Mouse (Mus musculus) kidney, embryonic 14.5 days (tissue): ENCODE data around the gene Cfap54. TPM values are rescaled to one million over a fixed set of nuclear protein-coding genes. Genes with fewer than 3 reads are reported as not detected.

ENCODE experiments used
- ATAC-seq: fragments of 200-750 bp; cut with Nextera tagmentation; 2 replicates; pipeline ENCODE4 v1.8.0; 2017; ENCODE audit warnings: moderate number of reproducible peaks, mild to moderate bottlenecking, moderate TSS enrichment, moderate library complexity; ENCODE audit not compliant: low FRiP score, low TSS enrichment
- H3K27ac ChIP-seq: fragments of 300-500 bp; sonication (generic); 2 replicates; pipeline ENCODE4 v1.5.1; 2014; ENCODE audit warnings: low read depth, mild to moderate bottlenecking, low read length, moderate library complexity, mixed read lengths
- H3K27me3 ChIP-seq: fragments of 300-500 bp; sonication (generic); 2 replicates; pipeline ENCODE4 v1.6.1; 2014; ENCODE audit warnings: mild to moderate bottlenecking, low read length; ENCODE audit not compliant: control insufficient read depth, insufficient read depth
- H3K36me3 ChIP-seq: fragments of 300-500 bp; sonication (generic); 2 replicates; pipeline ENCODE4 v1.6.1; 2014; ENCODE audit warnings: low read length, mixed read lengths; ENCODE audit not compliant: control insufficient read depth, insufficient read depth
- H3K4me1 ChIP-seq: fragments of 300-500 bp; sonication (generic); 2 replicates; pipeline ENCODE4 v1.6.1; 2014; ENCODE audit warnings: low read length, mixed read lengths; ENCODE audit not compliant: control insufficient read depth, insufficient read depth
- H3K4me2 ChIP-seq: fragments of 300-500 bp; sonication (generic); replicated peaks from 2 replicates; pipeline ENCODE4 v1.6.1; 2014; ENCODE audit warnings: low read depth, mild to moderate bottlenecking, low read length
- H3K4me3 ChIP-seq: fragments of 300-500 bp; sonication (generic); 2 replicates; pipeline ENCODE4 v1.5.1; 2014; ENCODE audit warnings: mild to moderate bottlenecking, low read length
- H3K9ac ChIP-seq: fragments of 300-500 bp; sonication (generic); 2 replicates; pipeline ENCODE4 v1.6.1; 2014; ENCODE audit warnings: low read depth, mild to moderate bottlenecking, low read length, moderate library complexity
- H3K9me3 ChIP-seq: fragments of 300-500 bp; sonication (generic); 2 replicates; pipeline ENCODE4 v1.6.1; 2016; ENCODE audit warnings: low read length; ENCODE audit not compliant: control insufficient read depth
- WGBS: fragments of 180-500 bp; shearing (Covaris S2); extraction: QIAGEN DNeasy Blood & Tissue Kit; methylation state at CpG from one replicate; pipeline ENCODE4 v1.1.7; 2014; 5-methylcytosine and 5-hydroxymethylcytosine counted together
- polyA plus RNA-seq: library from polyadenylated mRNA; unstranded; fragments of >200 nt; fragmentation: Nextera tagmentation; extraction: Ambion mirVana; gene quantifications from 2 replicates; pipeline ENCODE4 v1.2.1, GENCODE M21; 2014

The Cfap54 gene
- polyA plus RNA-seq, 1 experiment from 2014 or later: 0.49 TPM

DNA sequence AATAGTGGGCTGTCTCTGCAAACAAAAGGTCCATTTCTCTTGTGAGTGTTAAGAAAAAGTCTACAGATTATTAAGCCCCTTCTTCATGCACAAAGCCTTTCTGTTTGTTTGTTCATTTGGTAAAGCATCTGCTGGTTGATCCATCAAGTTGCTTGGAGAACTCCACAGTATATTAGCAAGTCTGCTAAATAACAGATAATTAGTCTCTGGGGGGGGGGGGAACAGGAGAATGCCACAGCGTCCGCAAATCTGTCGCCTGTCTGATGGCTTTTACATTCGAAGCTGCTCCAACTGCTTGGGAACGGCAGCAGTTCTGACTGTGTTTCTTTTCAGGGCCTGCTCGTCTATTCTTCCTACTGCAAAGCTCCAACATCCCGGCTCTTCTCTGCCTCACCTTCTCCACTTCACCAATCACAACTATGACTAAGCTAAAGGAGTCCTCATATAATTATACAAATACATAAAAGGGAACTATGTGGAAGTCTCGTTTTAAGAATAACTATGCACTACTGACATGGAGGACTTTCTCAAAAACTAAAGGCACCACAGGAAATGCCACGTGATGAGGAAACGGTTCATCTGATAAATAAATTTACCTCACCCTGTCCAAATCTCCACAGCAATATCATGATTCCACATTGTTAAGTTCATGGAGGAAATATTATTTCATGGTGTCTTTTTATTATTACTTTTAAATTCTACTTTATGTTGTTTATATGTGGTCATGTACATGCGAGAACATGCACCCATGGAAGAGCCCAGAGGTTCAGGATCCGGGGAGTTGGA lies 41.2 kb upstream of the Cfap54 start:
- H3K36me3 ChIP-seq: no peaks in the 10 kb centered on the region
- WGBS: 64% methylated on average over 12 of the region's 12 CpGs
- no peak overlapping the region for H3K4me2 ChIP-seq
- no peak overlapping the region for H3K27ac ChIP-seq
- no peak overlapping the region for H3K9ac ChIP-seq
- H3K9me3 ChIP-seq: 0 out of 2 replicates have a peak, but pooled peaks cover 3% of the 10 kb centered on the region
- no peaks in the 10 kb centered on the region for H3K4me1 ChIP-seq
- H3K4me3 ChIP-seq: no peak overlapping the region
- no peaks in the 10 kb centered on the region for H3K27me3 ChIP-seq
- no peak for ATAC-seq

DNA sequence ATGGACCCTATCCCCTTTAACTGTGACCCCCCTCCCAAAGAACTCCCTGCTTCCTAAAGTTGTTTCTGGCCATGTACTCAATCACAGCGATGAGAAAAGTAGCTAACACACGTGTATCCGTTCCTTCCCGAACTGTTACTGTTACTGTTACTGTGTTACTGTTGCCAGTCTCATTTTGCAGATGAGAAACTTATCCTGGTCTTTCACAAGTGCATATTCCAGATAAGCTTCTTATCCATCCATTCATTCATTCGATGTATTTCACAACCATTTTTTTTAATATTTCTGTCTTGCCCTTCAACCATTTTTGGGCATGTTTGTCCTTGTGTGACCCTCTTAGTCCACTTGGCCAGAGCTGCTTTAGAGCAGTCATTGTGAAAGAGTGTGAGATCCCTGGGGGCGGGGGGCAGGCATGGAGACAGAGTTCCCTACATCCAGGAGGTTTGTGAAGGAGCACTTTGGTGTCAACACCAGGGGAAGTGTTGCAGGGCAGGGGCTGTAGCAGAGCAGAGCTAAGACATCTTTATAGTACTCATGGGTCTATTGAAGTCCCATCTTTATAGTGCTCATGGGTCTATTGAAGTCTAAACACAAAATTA lies 39.9 kb upstream of the Cfap54 start:
- Histone ChIP-seq H3K27ac (no peak overlapping the region), H3K9me3 (0 out of 2 replicates have a peak, but pooled peaks cover 3% of the 10 kb centered on the region), H3K4me1 (no peaks in the 10 kb centered on the region), H3K36me3 (no peaks in the 10 kb centered on the region), H3K4me3 (no peak overlapping the region), H3K27me3 (no peaks in the 10 kb centered on the region), H3K9ac (no peak overlapping the region), H3K4me2 (no peak overlapping the region)
- no peak for ATAC-seq
- 93% methylated on average over 6 of the region's 6 CpGs for WGBS

DNA sequence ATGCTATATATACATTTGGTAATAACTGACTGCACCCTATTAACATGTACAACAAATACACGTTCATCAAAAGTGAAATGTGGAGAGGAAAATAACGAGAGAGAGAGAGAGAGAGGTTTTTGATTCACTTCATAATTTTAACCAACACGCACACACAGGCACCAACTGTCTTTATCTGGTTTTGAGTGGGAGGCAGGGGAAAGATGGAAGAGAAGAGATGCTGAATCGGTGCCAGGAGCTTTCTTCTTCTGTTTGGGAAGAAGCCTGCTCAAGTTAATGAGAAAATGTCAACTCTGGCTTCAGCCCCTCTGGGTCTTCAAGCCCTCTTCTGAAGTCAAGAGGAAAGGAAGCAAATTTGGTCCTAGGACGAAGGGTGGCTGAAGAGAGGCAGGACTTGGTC lies 38.4 kb upstream of the Cfap54 start:
- Histone ChIP-seq H3K4me1 (no peaks in the 10 kb centered on the region), H3K4me3 (no peak overlapping the region), H3K4me2 (no peak overlapping the region), H3K9me3 (0 out of 2 replicates have a peak, but pooled peaks cover 3% of the 10 kb centered on the region), H3K9ac (no peak overlapping the region), H3K27ac (no peak overlapping the region), H3K27me3 (no peaks in the 10 kb centered on the region), H3K36me3 (no peaks in the 10 kb centered on the region)
- 75% methylated on average over 5 of the region's 5 CpGs for WGBS
- ATAC-seq: no peak

DNA sequence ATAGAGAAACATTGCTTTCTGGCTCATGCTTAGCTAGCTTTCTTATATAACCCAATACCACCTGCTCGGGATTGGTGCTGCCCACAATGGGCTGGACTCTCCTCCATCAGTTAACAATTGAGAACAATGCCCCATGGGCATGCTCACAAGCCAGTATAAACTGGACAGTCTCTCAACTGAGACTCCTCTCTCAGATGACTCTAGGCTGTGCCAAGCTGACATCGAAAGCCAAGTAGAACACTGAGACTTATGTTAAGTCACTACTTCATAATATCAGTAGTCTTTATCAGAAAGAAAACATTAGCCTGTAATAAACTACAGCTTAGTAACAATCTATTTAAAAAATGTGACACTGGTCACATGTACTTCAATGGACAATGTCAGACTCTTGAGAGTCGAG lies 35.2 kb upstream of the Cfap54 start:
- no peak overlapping the region for H3K27ac ChIP-seq
- no peak for ATAC-seq
- no peaks in the 10 kb centered on the region for H3K4me1 ChIP-seq
- H3K9me3 ChIP-seq: 0 out of 2 replicates have a peak, but pooled peaks cover 3% of the 10 kb centered on the region
- H3K4me3 ChIP-seq: no peak overlapping the region
- WGBS: 79% methylated on average over 3 of the region's 3 CpGs
- H3K27me3 ChIP-seq: no peaks in the 10 kb centered on the region
- H3K4me2 ChIP-seq: no peak overlapping the region
- no peaks in the 10 kb centered on the region for H3K36me3 ChIP-seq
- no peak overlapping the region for H3K9ac ChIP-seq

DNA sequence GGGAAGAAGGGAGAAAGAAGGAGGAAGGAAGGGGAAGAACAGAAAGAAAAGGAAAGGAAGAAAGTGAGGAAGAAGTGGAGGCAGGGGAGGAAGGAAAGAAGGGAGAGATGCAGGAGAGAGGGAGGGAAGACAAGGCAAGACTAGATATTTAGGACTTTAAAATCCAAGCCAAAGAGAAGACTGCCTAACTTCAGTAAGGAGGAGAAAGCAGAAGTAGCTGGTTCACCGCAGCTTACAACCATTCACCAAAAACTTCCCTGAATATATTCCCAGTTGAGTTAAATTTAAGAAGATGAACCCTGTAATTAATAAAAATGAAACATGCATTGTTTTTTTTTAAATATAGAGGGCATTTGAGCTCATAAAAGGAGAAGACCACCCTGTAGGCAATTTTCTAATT lies 34.3 kb upstream of the Cfap54 start:
- H3K9me3 ChIP-seq: 0 out of 2 replicates have a peak, but pooled peaks cover 3% of the 10 kb centered on the region
- no peaks in the 10 kb centered on the region for H3K27me3 ChIP-seq
- WGBS: 97% methylated on average over 1 of the region's 1 CpGs
- no peaks in the 10 kb centered on the region for H3K36me3 ChIP-seq
- H3K9ac ChIP-seq: no peak overlapping the region
- no peak for ATAC-seq
- H3K27ac ChIP-seq: no peak overlapping the region
- H3K4me2 ChIP-seq: no peak overlapping the region
- H3K4me3 ChIP-seq: no peak overlapping the region
- H3K4me1 ChIP-seq: no peaks in the 10 kb centered on the region

DNA sequence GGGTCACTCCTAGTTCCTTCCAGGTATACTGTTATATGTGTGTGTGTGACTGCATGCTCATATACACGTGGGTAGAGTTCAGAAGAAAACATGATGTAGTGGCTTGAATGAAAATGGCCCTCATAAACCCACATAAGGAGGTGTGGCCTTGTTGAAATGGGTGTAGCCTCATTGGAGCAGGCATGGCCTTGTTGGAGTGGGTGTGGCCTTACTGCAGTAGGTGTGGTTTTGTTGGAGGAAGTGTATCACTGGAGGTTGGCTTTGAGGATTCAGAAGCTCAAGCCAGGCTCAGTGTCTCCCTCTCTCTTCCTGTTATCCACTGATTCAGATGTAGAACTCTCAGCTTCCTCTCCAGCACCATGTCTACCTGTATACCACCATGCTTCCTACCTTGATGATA lies 33.4 kb upstream of the Cfap54 start:
- Histone ChIP-seq H3K4me3 (no peak overlapping the region), H3K9ac (no peak overlapping the region)
- 76% methylated on average over 1 of the region's 1 CpGs for WGBS

DNA sequence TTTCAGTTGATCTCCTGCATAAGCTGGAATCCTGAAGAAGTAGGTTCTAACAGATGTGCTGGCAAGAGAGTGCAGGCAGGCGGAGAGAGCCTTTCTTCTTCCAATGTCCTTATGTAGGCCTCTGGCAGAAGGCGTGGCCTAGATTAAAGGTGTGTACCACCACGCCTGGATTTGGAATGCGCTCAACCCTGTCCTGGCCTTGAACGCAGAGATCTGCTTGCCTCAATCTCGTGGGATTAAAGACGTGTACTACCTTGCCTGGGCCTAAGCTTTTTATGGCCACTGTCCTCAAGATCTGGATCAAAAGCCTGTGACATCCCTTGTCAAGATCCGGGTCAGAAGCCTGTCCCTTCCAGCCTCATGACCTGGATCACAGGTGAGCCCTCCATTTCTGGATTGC lies 32.5 kb upstream of the Cfap54 start:
- Histone ChIP-seq H3K36me3 (no peaks in the 10 kb centered on the region), H3K9me3 (0 out of 2 replicates have a peak, but pooled peaks cover 3% of the 10 kb centered on the region), H3K4me3 (no peak overlapping the region), H3K4me1 (no peaks in the 10 kb centered on the region), H3K9ac (no peak overlapping the region), H3K4me2 (no peak overlapping the region), H3K27ac (no peak overlapping the region), H3K27me3 (no peaks in the 10 kb centered on the region)
- ATAC-seq: no peak
- 85% methylated on average over 8 of the region's 8 CpGs for WGBS

More for the DNA sequence above, 33.4 kb upstream of the Cfap54 start:
- Histone ChIP-seq H3K27ac (no peak overlapping the region), H3K4me2 (no peak overlapping the region), H3K27me3 (no peaks in the 10 kb centered on the region), H3K9me3 (0 out of 2 replicates have a peak, but pooled peaks cover 3% of the 10 kb centered on the region), H3K36me3 (no peaks in the 10 kb centered on the region), H3K4me1 (no peaks in the 10 kb centered on the region)
- ATAC-seq: no peak

DNA sequence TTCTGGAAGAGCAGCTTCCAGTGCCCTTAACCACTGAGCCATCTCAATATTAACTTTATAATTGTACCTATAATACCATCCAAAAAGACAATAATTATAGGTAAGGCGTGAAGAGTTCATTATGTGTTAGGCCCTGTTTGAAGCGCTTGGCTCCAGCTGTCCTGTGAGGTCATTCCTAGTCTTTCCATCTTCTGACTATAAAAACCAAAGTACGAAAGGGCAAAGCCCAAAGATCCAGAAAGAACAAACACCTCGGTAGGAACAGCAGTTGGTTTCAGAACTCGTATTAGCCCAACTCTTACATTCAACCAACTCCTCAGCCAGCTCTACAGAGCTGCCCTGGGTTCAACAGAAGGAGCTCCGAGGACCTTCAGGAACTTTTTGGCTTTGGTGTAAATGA lies 30.6 kb upstream of the Cfap54 start:
- Histone ChIP-seq H3K27me3 (no peaks in the 10 kb centered on the region), H3K27ac (no peak overlapping the region), H3K4me1 (no peaks in the 10 kb centered on the region), H3K9me3 (no peaks in the 10 kb centered on the region), H3K4me2 (no peak overlapping the region), H3K4me3 (no peak overlapping the region), H3K9ac (no peak overlapping the region), H3K36me3 (no peaks in the 10 kb centered on the region)
- ATAC-seq: no peak
- WGBS: 93% methylated on average over 6 of the region's 6 CpGs

DNA sequence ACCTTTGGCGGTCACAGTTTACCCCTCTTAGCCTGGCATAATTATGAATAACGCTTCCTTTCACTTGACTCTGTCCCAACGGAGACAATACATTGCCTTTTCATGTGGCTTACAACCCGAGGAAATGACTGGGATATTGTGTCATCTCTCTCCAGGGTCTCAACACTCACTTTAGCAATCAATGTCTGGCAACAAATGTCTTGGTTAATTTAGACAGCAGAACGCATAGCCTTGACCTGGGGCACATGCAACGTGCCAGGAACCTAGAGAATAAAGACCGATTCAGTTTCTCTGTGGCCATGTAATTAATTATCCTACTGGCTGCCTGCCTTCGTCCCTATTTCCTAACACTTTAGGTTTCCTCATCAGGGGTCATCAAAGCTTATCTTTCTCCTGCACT lies 30.0 kb upstream of the Cfap54 start:
- WGBS: 64% methylated on average over 8 of the region's 8 CpGs
- Histone ChIP-seq H3K36me3 (no peaks in the 10 kb centered on the region), H3K4me2 (no peak overlapping the region), H3K4me1 (no peaks in the 10 kb centered on the region), H3K9me3 (no peaks in the 10 kb centered on the region), H3K27me3 (no peaks in the 10 kb centered on the region), H3K4me3 (no peak overlapping the region), H3K9ac (no peak overlapping the region), H3K27ac (no peak overlapping the region)
- ATAC-seq: no peak
